Mouse (Mus musculus): ENCODE data around the gene Tmco3.
"Not testable (repeated sequence)": the region's sequence is repeated elsewhere in the genome, so short reads cannot be mapped to it uniquely, and the experiment has no call there.

Gene Tmco3

GRCm38 (mm10) chr8:13306916-13307315 lies 18.9 kb downstream of the Tmco3 start:
- DNase-seq: no peak

DNA sequence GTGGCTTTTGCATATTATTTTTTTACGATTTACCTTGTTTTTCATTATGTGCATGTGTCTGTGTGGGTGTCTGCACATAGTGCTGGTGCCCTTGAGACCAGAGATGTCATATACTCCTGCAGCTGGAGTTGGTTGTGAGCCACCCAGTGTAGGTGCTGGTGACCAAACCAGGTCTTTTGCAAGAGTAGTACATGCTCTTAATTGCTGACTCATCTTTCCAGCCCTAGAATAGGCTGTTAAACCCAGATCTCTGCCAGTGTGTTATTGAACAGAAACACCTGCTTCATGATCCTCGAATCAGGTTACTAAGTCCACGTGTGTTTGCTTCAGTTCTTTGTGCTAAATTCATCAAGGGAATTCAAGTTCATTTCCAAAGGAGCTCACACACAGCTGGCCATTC lies 26.9 kb downstream of the Tmco3 start:
- DNase-seq: no peak

- no peak for DNase-seq
Measured at GRCm38 (mm10) chr8:13316671-13317070, 28.7 kb downstream of the Tmco3 start.

DNA sequence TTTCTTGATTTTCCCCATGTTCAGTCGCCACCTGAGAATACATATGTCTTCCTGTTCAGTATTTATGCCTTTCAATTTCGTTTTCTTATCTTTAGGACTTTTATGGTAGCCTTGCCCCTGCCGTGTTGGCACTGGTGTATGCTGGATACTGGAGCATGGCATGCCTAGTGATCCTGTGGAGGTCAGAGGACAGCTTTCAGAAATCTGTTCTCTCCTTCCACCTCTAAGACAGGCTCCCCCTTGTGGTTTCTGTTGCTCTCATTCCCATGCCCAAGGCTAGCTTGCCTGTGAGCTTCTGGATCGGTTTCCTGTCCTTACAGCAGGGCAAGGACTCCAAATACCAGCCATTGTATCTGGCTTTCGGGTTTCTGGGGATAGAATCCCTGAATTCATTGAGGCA lies 38.6 kb downstream of the Tmco3 start:
- DNase-seq: peak; percentile 73

DNA sequence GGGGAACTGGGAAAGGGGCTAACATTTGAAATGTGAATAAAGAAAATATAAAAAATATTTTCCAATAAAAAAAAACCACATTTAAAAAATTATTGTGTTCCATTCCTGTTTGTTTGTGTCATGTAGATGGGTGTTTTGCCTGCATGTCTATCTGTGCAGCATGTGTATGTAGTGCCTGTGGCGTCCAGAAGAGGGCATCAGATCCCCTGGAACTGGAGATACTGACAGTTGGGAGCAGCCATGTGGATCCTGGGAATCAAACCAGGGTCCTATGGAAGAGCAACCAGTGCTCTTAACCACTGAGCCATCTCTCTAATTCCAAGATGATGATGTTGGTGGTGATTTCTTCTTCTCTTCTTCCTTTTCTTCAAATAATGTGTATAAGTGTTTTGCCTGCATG lies 46.7 kb downstream of the Tmco3 start:
- DNase-seq: no peak

DNA sequence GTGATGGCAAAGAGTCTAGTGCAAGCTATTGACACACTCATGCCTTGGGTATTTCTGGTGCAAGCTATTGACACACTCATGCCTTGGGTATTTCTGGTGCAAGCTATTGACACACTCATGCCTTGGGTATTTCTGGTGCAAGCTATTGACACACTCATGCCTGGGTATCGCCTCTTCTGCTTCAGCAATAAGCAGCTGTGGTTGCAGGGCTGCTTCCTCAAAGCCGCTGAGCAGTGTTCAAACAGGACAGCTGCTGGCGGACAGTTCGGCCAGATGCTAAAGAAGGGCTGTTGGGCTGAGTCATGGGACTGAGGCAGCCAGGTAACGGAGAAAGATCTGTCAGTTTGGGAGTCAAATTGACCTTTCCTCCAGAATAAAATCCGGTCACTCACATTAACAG lies 49.3 kb downstream of the Tmco3 start:
- DNase-seq: not testable (repeated sequence)

GRCm38 (mm10) chr8:13337678-13338077 lies 49.7 kb downstream of the Tmco3 start:
- DNase-seq: no peak

- peak; percentile 76 for DNase-seq
Measured at GRCm38 (mm10) chr8:13338255-13338860, 50.4 kb downstream of the Tmco3 start, which contains the start of gene Tfdp1. Gene Tfdp1, plus strand, starts transcription at chr8:13338751.

DNA sequence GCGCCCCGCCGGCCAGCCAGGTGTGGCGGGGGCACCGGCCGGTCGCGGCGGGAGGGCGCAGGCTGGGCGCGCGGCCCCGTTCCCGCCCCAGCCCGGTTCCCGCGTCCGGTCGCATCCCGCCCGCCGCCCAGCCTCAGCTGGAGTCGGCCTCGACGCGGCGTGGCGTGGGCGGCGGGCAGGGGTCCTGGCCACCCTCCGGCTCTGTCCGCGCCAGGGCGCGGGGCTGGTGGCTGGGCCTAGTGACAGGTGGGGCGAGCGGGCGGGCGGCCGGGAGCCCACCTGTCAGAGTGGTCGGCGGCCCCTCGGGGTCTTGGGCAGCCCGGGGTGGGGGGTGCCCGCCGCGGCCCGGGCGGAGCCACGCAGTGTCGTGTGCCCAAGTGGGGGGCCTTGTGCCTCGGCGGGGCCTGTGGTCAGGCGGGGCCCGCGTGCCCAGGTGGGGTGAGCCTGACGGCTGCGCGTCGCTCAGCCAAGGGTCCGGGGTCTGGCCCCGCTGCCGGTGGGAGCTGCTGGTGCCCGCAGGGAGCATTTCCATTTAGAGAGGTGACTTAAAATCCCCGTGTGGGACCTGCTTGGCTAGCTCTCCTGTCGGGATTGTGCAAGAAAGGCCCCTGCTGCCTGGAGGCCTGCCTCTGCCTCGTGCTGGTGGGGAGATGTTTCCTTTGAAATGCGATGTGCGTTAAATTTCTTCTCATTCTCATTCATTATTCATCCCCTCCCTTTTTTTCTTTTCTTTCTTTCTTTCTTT lies 51.1 kb downstream of the Tmco3 start:
- peak; percentile 16 for DNase-seq

DNA sequence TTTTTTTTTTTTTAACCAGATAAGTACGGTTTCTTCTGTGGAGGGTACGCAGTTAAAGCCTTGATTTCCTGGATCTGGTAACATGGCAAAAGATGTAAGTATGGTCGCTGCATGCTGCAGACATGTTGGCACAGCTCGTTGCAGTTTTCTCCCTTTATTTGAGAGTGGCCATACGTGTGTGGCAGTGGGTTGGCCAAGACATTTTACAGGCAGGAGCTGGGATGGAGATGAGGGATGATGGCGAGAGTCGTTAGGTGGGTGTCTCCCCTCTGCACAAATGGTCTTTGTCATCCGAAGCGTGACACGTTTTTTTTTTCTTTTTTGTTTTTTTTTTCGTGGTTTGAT lies 51.6 kb downstream of the Tmco3 start:
- DNase-seq: no peak

GRCm38 (mm10) chr8:13340650-13341049 lies 52.7 kb downstream of the Tmco3 start:
- DNase-seq: no peak

- DNase-seq: no peak
Measured at GRCm38 (mm10) chr8:13342340-13342739, 54.4 kb downstream of the Tmco3 start.

- no peak for DNase-seq
Measured at GRCm38 (mm10) chr8:13343134-13343533, 55.1 kb downstream of the Tmco3 start.

DNA sequence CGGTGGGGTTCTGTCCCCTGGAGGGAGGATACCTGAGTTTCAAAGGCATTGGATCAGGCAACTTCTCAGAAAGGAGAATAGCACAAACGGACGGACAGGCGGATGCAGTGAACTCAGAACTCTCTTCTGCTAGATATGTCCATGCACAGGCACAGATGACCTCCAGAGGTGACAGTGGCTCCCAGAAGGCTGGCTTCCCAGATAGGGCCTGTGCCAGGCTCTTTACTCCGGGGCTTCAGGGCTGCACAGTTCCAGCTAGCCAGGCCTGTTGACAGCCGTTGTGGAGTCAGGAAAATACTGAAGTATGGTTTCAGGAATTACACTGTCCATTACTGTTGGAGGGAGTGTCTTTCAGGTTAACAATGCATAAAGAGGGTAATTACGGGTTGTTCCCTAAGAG lies 62.1 kb downstream of the Tmco3 start:
- DNase-seq: no peak

GRCm38 (mm10) chr8:13351593-13351992 lies 63.6 kb downstream of the Tmco3 start:
- no peak for DNase-seq

DNA sequence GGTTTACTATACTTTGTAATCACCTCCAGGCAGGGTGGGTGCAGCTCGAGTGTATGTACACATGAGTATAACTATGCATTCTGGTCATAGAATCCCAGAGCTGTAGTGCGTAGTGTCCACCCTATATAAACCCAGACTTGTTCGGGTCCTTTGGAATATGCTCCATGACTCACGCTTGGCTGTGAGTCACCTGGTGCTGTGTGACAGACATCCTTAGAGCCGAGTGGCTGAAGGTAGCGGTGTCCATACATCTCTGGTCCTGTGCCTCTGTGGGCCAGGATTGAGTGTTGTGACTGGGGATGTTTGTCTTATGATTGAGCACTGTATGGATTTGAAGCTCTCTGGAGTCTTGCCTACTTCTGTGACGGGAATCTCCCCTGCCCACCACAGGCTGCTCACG lies 64.6 kb downstream of the Tmco3 start:
- no peak for DNase-seq

- no peak for DNase-seq
Measured at GRCm38 (mm10) chr8:13353155-13353833, 65.3 kb downstream of the Tmco3 start.

- no peak for DNase-seq
Measured at GRCm38 (mm10) chr8:13353883-13354282, 65.9 kb downstream of the Tmco3 start.

DNA sequence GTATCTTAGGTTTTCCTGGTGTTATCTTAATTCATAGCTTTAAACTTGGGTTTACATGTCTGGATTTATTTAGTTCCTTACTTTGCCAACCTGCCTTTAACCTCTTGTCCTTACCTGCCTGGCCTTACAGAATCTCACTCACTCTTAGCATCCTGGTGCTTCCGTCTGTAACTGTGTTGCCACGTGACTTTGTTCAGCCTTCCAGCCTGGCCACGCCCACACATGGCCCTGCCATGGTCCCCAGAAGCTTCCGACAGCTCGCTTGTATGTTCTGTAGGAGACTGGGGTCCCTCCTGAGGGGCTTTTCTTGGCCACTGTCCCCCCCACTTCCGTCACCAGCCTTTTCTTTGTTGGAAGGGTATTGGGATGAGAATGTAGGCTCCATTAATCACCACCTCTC lies 68.2 kb downstream of the Tmco3 start:
- DNase-seq: no peak

DNA sequence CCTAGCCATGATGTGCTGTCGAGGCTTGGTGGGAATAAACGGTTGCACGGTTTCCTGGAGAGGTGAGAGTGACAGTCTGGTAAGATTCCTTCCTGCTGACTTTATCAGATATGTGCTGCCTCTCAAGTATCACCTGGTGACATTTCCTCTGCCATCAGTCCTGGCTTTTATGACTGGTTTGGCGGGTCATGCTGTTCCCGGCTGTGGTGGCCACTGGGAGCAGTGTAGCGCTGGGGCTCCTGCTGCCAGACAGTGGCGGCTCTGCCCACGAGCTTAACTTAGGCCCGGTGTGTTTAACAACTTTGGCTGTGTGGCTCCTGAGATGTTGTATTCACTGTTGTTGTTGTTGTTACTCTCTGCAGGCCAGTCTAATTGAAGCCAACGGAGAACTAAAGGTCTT lies 68.7 kb downstream of the Tmco3 start:
- no peak for DNase-seq

- no peak for DNase-seq
Measured at GRCm38 (mm10) chr8:13360213-13360612, 72.2 kb downstream of the Tmco3 start.

- no peak for DNase-seq
Measured at GRCm38 (mm10) chr8:13361865-13362264, 73.9 kb downstream of the Tmco3 start.
